Mouse (Mus musculus) urinary bladder, postnatal 25 days (tissue): ENCODE data around the gene Atp5g3.
A peak's percentile ranks its signal among the peaks of the same experiment; 100 is the strongest.
"Not testable (repeated sequence)": the region's sequence is repeated elsewhere in the genome, so short reads cannot be mapped to it uniquely, and the experiment has no call there.

ENCODE experiments used
- DNase-seq: peaks from one replicate; pipeline ENCODE4 v3.0.0; 2022; ENCODE audit warnings: low spot score

Gene Atp5g3

GRCm38 (mm10) chr2:73896919-73897318 is 14.2 kb downstream of the Atp5g3 start:
- not testable (repeated sequence) for DNase-seq

DNA sequence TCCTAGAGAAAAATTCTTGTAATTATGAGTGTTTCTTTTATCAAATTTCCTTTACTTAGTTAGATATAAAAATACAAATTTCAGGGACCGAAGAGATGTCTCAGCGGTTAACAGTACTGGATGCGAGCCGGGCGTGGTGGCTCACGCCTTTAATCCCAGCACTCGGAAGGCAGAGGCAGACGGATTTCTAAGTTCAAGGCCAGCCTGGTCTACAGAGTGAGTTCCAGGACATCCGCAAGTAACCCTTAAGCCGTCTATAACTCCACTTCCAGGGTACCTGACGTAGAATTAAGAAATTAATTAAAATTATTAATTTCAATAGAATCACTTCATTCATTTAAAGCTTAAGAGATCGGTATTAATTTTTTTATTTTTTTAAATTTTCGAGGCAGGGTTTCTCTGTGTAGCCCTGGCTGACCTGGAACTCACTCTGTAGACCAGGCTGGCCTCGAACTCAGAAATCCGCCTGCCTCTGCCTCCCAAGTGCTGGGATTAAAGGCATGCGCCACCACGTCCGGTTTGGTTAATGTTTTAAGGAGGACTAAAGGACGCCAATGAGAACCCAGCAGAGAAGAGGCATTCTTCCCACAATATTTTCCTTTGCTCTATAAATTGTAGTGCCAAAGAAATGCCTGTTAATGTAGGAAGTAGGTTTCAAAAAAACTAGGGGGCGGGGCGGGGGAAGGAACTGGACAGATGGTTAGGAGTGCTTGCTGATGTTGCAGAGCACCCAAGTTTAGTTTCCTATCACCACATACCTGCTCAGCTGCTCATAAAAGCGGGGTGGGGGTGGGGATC is 17.5 kb downstream of the Atp5g3 start:
- DNase-seq, result no peak

- peak; percentile 96 for DNase-seq
Measured at GRCm38 (mm10) chr2:73892464-73893296, 18.4 kb downstream of the Atp5g3 start, which contains the start of gene Atf2. Gene Atf2 (minus strand): TSS chr2:73892639.

DNA sequence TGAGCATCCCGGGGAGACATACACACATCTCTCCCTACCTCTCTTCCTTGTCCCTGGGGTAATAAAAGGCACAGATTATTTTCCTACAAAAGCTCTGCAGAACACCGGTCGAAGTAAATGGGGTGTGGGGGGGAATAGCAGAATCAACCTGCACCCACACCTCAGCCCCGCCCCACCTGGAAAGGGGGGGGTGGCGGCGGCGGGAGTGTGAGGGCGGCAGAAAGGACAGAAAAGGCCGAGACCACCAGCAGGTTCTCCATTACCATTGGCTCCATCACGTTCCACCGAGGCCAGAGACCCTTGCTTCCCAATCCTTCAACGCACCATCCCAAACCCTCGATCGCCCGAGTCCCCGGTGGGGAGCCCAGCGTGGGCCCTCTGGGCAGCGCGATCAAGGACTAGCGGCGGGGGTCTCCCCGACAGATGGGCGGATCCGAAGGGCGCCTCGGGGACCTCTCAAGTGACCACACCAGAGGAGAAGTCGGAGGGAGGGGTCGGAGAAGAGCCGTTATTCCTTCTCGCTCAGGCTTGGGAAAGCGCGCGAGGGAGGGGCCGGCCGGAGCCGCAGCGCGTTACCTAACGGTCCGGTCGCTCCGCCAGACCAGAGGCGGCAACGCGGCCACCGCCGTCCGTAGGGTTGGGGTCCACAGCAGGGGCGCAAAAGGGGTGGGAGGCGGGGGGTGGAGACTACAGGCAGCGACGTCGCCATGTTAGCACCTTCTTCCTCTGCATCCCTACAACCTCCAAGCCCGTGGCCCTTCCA is 19.2 kb downstream of the Atp5g3 start:
- no peak for DNase-seq

DNA sequence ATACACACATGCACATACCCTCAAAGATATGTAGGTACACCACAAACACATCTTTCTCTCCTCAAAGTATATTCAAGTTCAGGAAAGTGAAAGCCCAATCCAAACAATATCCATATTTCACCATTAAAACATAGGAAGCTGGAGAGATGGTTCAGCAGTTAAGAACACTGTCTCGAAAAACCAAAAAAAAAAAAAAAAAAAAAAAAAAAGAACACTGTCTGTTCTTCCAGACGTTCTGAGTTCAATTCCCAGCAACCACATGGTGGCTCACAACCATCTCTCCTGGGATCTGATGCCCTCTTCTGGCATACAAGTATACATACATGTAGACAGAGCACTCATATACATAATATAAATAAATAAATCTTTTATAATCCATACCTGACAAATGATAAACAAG is 25.1 kb downstream of the Atp5g3 start:
- no peak for DNase-seq

DNA sequence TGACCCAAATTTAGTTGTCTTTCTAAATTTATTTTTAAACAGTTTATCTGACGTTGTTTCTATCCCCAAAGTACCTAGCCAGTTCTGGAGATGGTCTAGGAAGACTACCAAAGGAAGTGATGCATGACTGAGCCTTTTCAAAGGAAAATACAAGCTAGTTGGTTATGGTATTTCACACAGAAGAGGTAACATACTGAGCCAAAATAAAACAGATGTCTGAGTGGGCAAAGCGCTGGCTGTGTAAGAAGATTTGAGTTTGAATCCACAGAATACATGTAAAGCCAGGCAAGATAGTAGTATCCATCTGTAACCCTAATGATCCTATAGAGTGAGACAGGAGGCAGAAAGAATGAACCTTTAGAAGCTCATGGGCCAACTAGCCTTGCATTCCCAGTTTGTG is 33.2 kb downstream of the Atp5g3 start:
- DNase-seq, result no peak

DNA sequence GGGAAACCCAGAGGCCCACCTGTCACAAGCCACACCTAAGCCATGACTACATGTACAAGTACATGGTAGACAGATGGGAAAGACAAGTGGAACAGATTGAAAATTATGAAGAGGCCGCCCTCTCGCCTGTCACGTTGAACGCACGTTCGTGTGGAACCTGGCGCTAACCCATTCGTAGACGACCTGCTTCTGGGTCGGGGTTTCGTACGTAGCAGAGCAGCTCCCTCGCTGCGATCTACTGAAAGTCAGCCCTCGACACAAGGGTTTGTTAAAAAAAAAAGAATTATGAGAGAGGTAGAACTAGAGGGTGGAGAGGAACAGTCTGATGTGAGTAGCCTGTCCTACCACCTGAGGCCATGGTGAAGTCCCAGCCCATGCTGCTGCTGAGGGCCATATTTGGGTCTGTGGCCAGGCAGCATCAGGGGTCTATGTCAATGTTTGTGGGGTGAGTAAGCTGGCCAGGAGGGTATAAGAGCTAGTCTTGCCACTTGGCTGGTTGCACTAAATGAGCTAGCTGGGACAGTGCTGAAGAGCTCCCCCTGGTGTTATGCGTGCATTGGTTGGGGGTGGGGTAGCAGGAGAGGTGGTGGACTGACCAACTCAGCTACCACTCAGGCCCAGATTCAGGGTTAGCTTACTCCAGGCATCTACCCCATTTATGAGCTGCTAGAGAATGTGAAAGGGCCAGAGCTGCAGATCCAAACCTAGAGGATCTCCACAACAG is 43.2 kb downstream of the Atp5g3 start:
- peak; percentile 46 for DNase-seq

- DNase-seq, result no peak
Measured at GRCm38 (mm10) chr2:73860046-73860624, 51.0 kb downstream of the Atp5g3 start.
